Mouse (Mus musculus) midbrain, postnatal 0 days (tissue): ENCODE measurements around the gene Gm17571. TPM values are rescaled to one million over a fixed set of nuclear protein-coding genes. Genes with fewer than 3 reads are reported as not detected.

Experiments
- ATAC-seq: fragments of 200-750 bp; cut with Nextera tagmentation; 2 replicates; pipeline ENCODE4 v1.8.0; 2017; ENCODE audit warnings: moderate number of reproducible peaks, mild to moderate bottlenecking, moderate TSS enrichment, moderate library complexity; ENCODE audit not compliant: low FRiP score
- DNase-seq: peaks from one replicate; pipeline ENCODE4 v3.0.0-alpha.2; 2015; ENCODE audit warnings: low spot score
- H3K27ac ChIP-seq: fragments of 300-500 bp; sonication (generic); 2 replicates; pipeline ENCODE4 v1.5.1; 2014; ENCODE audit warnings: low read depth, mild to moderate bottlenecking, low read length, mixed read lengths
- H3K27me3 ChIP-seq: fragments of 300-500 bp; sonication (generic); 2 replicates; pipeline ENCODE4 v1.6.1; 2014; ENCODE audit warnings: low read length, control low read depth, mixed read lengths; ENCODE audit not compliant: insufficient read depth
- H3K36me3 ChIP-seq: fragments of 300-500 bp; sonication (generic); 2 replicates; pipeline ENCODE4 v1.6.1; 2014; ENCODE audit warnings: low read length, control low read depth, mixed read lengths; ENCODE audit not compliant: insufficient read depth
- H3K4me1 ChIP-seq: fragments of 300-500 bp; sonication (generic); 2 replicates; pipeline ENCODE4 v1.6.1; 2014; ENCODE audit warnings: mild to moderate bottlenecking, control low read depth, antibody characterized with exemption, low read length, mixed read lengths; ENCODE audit not compliant: insufficient read depth
- H3K4me2 ChIP-seq: fragments of 300-500 bp; sonication (generic); 2 replicates; pipeline ENCODE4 v1.6.1; 2014; ENCODE audit warnings: low read depth, mild to moderate bottlenecking, low read length, mixed read lengths; ENCODE audit not compliant: poor library complexity, severe bottlenecking
- H3K4me3 ChIP-seq: fragments of 300-500 bp; sonication (generic); 2 replicates; pipeline ENCODE4 v1.5.1; 2014; ENCODE audit warnings: low read depth, mild to moderate bottlenecking, low read length, moderate library complexity
- H3K9ac ChIP-seq: fragments of 300-500 bp; sonication (generic); replicated peaks from 2 replicates; pipeline ENCODE4 v1.6.1; 2014; ENCODE audit warnings: mild to moderate bottlenecking, low read length, moderate library complexity, mixed read lengths; ENCODE audit not compliant: poor library complexity, severe bottlenecking
- H3K9me3 ChIP-seq: fragments of 300-500 bp; sonication (generic); 2 replicates; pipeline ENCODE4 v1.6.1; 2016; ENCODE audit warnings: low read length, control low read depth
- CTCF ChIP-seq: IDR thresholded peaks from 2 replicates; pipeline ENCODE4 v1.5.1; 2016; ENCODE audit warnings: antibody characterized with exemption, mild to moderate bottlenecking
- WGBS: fragments of 180-500 bp; shearing (Covaris S2); extraction: QIAGEN DNeasy Blood & Tissue Kit; methylation state at CpG from one replicate; pipeline ENCODE4 v1.1.7; 2014; 5-methylcytosine and 5-hydroxymethylcytosine counted together
- polyA plus RNA-seq: library from polyadenylated mRNA; unstranded; fragments of >200 nt; fragmentation: Nextera tagmentation; extraction: Ambion mirVana; gene quantifications from 2 replicates; pipeline ENCODE4 v1.2.1, GENCODE M21; 2015
- total RNA-seq: library from RNA; depleted of rRNA; stranded (reverse); fragments of >200 nt; gene quantifications from 2 replicates; pipeline ENCODE4 v1.2.3, GENCODE M21; 2014

Gm17571 gene
- total and polyA plus RNA-seq, 2 experiments from 2014 or later = not detected

DNA sequence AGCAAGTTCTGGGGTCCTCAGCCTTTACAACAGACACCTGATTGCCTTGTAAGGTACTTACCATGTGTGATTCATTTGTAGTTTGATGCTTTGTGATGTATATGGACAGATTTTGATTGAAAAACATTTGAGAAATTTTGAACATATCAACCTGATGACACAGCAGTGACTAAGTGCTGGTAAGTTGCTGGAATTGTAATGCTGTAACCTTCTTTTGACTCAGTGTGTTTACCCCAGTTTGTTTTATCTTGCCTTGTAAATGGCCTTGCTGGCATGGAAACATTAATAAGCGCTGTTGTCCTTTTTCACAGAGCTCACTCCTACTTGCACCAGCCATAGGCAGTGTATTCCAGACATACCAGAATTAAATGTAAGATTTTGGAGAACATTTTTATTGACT, 14.4 kb upstream of the Gm17571 start:
- H3K9ac ChIP-seq = no peak overlapping the region
- H3K4me1 ChIP-seq = no peaks in the 10 kb centered on the region
- H3K4me3 ChIP-seq = no peak overlapping the region
- H3K9me3 ChIP-seq = no peaks in the 10 kb centered on the region
- no peak overlapping the region for H3K4me2 ChIP-seq
- DNase-seq (no peak), ATAC-seq (no peak)
- H3K27me3 ChIP-seq = no peaks in the 10 kb centered on the region
- no peak overlapping the region for H3K27ac ChIP-seq
- no peak for TF ChIP-seq CTCF
- WGBS = 100% methylated on average over 1 of the region's 1 CpGs
- H3K36me3 ChIP-seq = no peaks in the 10 kb centered on the region

GRCm38 (mm10) chr9:13460012-13460411, 13.5 kb upstream of the Gm17571 start:
- no peak overlapping the region for H3K27ac ChIP-seq
- no peaks in the 10 kb centered on the region for H3K4me1 ChIP-seq
- TF ChIP-seq CTCF = no peak
- DNase-seq = no peak
- no peak overlapping the region for H3K4me2 ChIP-seq
- no peak overlapping the region for H3K4me3 ChIP-seq
- WGBS = 74% methylated on average over 3 of the region's 3 CpGs
- H3K9ac ChIP-seq = no peak overlapping the region
- H3K27me3 ChIP-seq = no peaks in the 10 kb centered on the region
- ATAC-seq = no peak
- no peaks in the 10 kb centered on the region for H3K36me3 ChIP-seq
- H3K9me3 ChIP-seq = no peaks in the 10 kb centered on the region

DNA sequence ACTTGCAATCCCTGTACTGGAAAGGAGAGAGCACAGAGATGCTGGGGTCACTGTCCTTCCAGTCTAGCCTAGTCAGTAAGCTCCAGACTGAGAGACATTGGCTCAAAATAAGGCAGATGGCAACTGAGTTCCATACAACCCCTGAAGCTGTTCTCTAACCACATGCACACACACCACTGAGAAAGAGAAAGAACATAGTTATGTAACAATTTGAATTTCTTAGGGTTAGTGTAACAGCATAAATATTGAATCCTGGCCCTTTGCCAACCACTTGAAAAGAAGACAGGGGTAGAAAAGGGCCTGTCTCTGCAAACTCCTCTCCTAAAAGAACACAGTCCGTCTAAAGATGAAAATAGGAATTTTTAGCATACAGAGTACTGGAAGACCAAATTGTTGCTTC, 12.8 kb upstream of the Gm17571 start:
- ATAC-seq (no peak), DNase-seq (no peak)
- no peaks in the 10 kb centered on the region for H3K36me3 ChIP-seq
- WGBS = 42% methylated on average over 1 of the region's 1 CpGs
- H3K4me3 ChIP-seq = no peak overlapping the region
- TF ChIP-seq CTCF = no peak
- H3K27ac ChIP-seq = no peak overlapping the region
- no peaks in the 10 kb centered on the region for H3K9me3 ChIP-seq
- no peak overlapping the region for H3K4me2 ChIP-seq
- H3K27me3 ChIP-seq = no peaks in the 10 kb centered on the region
- H3K4me1 ChIP-seq = no peaks in the 10 kb centered on the region
- H3K9ac ChIP-seq = no peak overlapping the region

- Histone ChIP-seq H3K9ac (no peak overlapping the region), H3K27ac (no peak overlapping the region), H3K36me3 (no peaks in the 10 kb centered on the region), H3K27me3 (no peaks in the 10 kb centered on the region), H3K9me3 (no peaks in the 10 kb centered on the region), H3K4me3 (no peak overlapping the region), H3K4me1 (no peaks in the 10 kb centered on the region), H3K4me2 (no peak overlapping the region)
- TF ChIP-seq CTCF = no peak
- 77% methylated on average over 6 of the region's 6 CpGs for WGBS
- no peak for ATAC-seq
- no peak for DNase-seq
Observed at GRCm38 (mm10) chr9:13457774-13458173, 11.2 kb upstream of the Gm17571 start.

DNA sequence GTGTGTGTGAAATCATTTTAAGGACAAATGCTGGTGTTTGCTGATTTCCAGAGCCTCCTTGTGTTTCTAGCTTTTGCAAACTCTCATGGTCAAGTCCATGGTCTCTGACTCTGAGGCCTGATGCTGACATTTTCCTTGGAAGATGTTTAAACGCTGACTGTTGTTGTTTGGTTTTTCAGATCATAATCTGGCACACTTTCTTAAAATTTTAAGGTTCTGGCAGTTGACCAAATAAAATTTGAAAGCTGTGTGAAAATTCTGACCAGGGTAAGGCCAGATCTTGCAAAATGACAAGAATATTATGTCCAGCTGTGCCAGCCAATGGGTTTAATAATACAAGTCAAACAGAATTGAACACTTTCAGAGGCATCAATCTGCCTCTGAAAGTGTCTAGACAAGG, 8.7 kb upstream of the Gm17571 start:
- no peaks in the 10 kb centered on the region for H3K9me3 ChIP-seq
- no peak overlapping the region for H3K27ac ChIP-seq
- ATAC-seq (no peak), DNase-seq (no peak)
- H3K4me1 ChIP-seq = no peaks in the 10 kb centered on the region
- H3K36me3 ChIP-seq = no peaks in the 10 kb centered on the region
- H3K4me3 ChIP-seq = no peak overlapping the region
- no peak for TF ChIP-seq CTCF
- 64% methylated on average over 1 of the region's 1 CpGs for WGBS
- H3K9ac ChIP-seq = no peak overlapping the region
- no peak overlapping the region for H3K4me2 ChIP-seq
- H3K27me3 ChIP-seq = no peaks in the 10 kb centered on the region

DNA sequence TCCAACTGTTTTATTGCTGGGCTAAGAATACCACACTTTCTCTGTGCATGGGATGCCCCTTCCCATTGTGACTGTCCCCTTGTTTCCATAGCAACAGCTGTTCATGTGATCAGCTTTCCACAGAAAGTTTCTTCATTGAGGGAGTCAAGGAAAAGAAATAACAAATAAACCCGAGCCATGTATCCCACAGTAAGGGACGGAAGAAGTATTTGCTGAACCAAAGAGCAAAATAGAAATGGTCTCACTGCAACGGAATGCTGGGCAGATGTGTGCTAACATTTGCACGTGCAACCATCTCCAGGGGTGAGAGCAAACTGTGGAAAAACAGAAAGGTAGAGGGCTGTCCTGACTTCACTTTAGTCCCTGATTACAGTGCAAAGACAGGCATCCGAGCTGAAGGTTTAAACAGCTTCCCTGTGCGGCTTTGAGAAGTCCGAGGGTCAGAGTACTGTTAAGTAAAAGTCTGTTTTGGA, 8.1 kb upstream of the Gm17571 start:
- no peak for ATAC-seq
- no peak overlapping the region for H3K4me2 ChIP-seq
- H3K4me1 ChIP-seq = no peaks in the 10 kb centered on the region
- peak; percentile 47 for DNase-seq
- no peak overlapping the region for H3K4me3 ChIP-seq
- WGBS = 12% methylated on average over 7 of the region's 7 CpGs
- no peak overlapping the region for H3K27ac ChIP-seq
- H3K9me3 ChIP-seq = no peaks in the 10 kb centered on the region
- no peak overlapping the region for H3K9ac ChIP-seq
- H3K36me3 ChIP-seq = no peaks in the 10 kb centered on the region
- H3K27me3 ChIP-seq = no peaks in the 10 kb centered on the region
- TF ChIP-seq CTCF = no peak
